ENCODE assay signal across 12 mouse cellular contexts in the genomic region with DNA sequence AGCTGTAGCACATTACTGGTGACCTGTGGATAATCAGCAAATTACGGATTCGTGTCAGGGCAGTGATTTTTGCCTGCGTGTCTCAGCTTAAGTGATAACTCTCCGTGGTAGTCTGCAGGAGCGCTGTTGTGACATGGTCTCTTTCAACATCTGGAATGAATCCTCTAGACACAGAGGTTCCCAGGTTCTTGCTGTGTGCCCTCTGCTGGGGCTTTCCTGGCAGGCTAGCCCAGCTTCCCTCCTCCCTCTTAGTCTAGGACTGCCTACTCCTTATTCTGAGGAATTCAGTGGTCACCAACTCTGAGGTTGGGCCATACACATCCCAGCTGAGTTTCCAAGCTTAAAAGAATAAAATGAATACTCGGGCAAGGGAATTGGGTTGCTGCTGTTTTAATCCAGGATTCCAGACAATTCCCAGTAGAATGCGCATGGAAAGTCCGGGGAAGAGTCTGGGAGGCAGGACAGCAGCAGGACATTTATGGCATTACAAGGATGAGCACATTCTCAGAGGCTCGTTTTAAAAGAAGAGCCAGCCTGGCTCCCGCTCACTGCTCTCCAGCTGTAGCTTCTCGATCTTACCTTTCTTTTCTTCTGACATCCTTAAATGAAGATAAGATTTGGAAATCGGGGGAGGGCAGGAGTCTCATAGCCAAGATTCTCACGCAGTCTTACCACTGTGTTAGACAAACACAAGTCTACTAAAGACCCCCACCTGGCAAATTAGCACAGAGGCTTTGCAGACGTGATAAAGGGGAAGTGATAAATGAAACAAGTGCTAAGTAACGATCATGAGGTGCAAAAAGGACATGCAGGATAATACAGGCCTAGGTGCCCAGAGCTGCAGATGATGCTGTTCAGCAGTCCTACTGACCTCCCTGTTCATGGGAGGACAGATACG.
DNase-seq lines count a peak whose midpoint lies in the region; ATAC-seq and TF ChIP-seq lines count a peak whose summit lies in the region.
"Had no signal": no experiment of that assay in that cellular context is flagged by ENCODE, and none has a peak within 500 bp of the region (broad histone marks: within the 10 kb centered on the region; RNA-seq: fewer than 3 reads in every experiment).

No protein-coding gene starts in this region.

- peak; percentile 16; the same call in 1 of the 2 replicates for TF ChIP-seq CTCF in midbrain, postnatal 0 days (IDR thresholded peaks at IDR 0.05)

- H3K4me3 ChIP-seq in hindbrain, embryonic 14.5 days (replicated peaks; ENCODE audit: low read length), result no peak overlapping the region
- no peak overlapping the region for H3K4me3 ChIP-seq in hindbrain, embryonic 10.5 days
- no peak overlapping the region for H3K4me3 ChIP-seq in heart, embryonic 14.5 days (ENCODE audit: control insufficient read depth in 1 of 2, insufficient read depth in 1 of 2, low read depth in 1 of 2, low read length in 2 of 2)
- no peak overlapping the region for H3K4me3 ChIP-seq in midbrain, postnatal 0 days (ENCODE audit: low read depth, low read length)
- H3K4me3 ChIP-seq: liver, embryonic 12.5 days had no signal

- DNase-seq in hindbrain, embryonic 14.5 days (ENCODE audit: low spot score), result no peak
- no peak for DNase-seq in hindbrain, embryonic 10.5 days (ENCODE audit: low spot score)
- peak; percentile 43 for DNase-seq in NIH3T3 (ENCODE audit: low read depth)
- DNase-seq in midbrain, postnatal 0 days (ENCODE audit: low spot score), result no peak
- no peak for DNase-seq in frontal cortex, postnatal 36 days (ENCODE audit: low spot score in 2 of 2)
- DNase-seq: adrenal gland, adult 2 months; cerebellum, adult 11 months; gastrocnemius, postnatal 10 days; kidney, adult 8-10 months had no signal

- H3K9ac ChIP-seq in hindbrain, embryonic 14.5 days, result no peak overlapping the region
- peak overlapping the region; percentile 35; the same call in 1 of the 2 replicates for H3K9ac ChIP-seq in heart, embryonic 14.5 days (ENCODE audit: low read length)
- 0 out of 2 replicates have a peak overlapping the region, but pooled peaks have one; percentile 33 for H3K9ac ChIP-seq in midbrain, postnatal 0 days (replicated peaks; ENCODE audit: low read length, poor library complexity, severe bottlenecking)
- H3K9ac ChIP-seq: liver, embryonic 12.5 days had no signal

- WGBS in hindbrain, embryonic 14.5 days, result 72% methylated on average over 16 of the region's 16 CpGs
- WGBS in hindbrain, embryonic 10.5 days, result 69% methylated on average over 16 of the region's 16 CpGs
- 45% methylated on average over 16 of the region's 16 CpGs for WGBS in heart, embryonic 14.5 days
- 64% methylated on average over 16 of the region's 16 CpGs for WGBS in midbrain, postnatal 0 days

- H3K9me3 ChIP-seq in hindbrain, embryonic 14.5 days (ENCODE audit: control insufficient read depth, low read length), result no peaks in the 10 kb centered on the region
- no peaks in the 10 kb centered on the region for H3K9me3 ChIP-seq in hindbrain, embryonic 10.5 days
- no peaks in the 10 kb centered on the region for H3K9me3 ChIP-seq in heart, embryonic 14.5 days (ENCODE audit: control insufficient read depth, low read length)
- H3K9me3 ChIP-seq in midbrain, postnatal 0 days (ENCODE audit: low read length), result no peaks in the 10 kb centered on the region
- H3K9me3 ChIP-seq: liver, embryonic 12.5 days had no signal

- H3K4me2 ChIP-seq in hindbrain, embryonic 14.5 days (replicated peaks), result no peak overlapping the region
- H3K4me2 ChIP-seq in heart, embryonic 14.5 days (ENCODE audit: low read length), result no peak overlapping the region
- H3K4me2 ChIP-seq in midbrain, postnatal 0 days (ENCODE audit: low read depth, low read length, poor library complexity, severe bottlenecking), result no peak overlapping the region
- H3K4me2 ChIP-seq: liver, embryonic 12.5 days had no signal

- H3K27ac ChIP-seq in hindbrain, embryonic 14.5 days, result no peak overlapping the region
- no peak overlapping the region for H3K27ac ChIP-seq in hindbrain, embryonic 10.5 days
- H3K27ac ChIP-seq in heart, embryonic 14.5 days (replicated peaks in 1 of 2; ENCODE audit: control insufficient read depth in 1 of 2, insufficient read depth in 1 of 2, low read depth in 2 of 2, low read length in 2 of 2), result peak overlapping the region in 1 of 2 experiments; percentile 12; a peak in 1 of 4 replicates
- H3K27ac ChIP-seq in midbrain, postnatal 0 days (ENCODE audit: low read depth, low read length), result no peak overlapping the region
- H3K27ac ChIP-seq: liver, embryonic 12.5 days had no signal

- ATAC-seq in hindbrain, embryonic 14.5 days (ENCODE audit: low FRiP score), result 0 out of 2 replicates have a peak, but pooled peaks have one; percentile 26
- ATAC-seq in heart, embryonic 14.5 days (ENCODE audit: insufficient number of reproducible peaks, insufficient read depth, low FRiP score, low read depth), result no peak
- ATAC-seq in midbrain, postnatal 0 days (ENCODE audit: low FRiP score), result no peak
- no peak for ATAC-seq in megakaryocyte-erythroid progenitor cell, adult 5-6 weeks (replicated peaks; ENCODE audit: low FRiP score, low TSS enrichment, poor library complexity, severe bottlenecking)
- ATAC-seq: liver, embryonic 12.5 days had no signal

- H3K27me3 ChIP-seq in hindbrain, embryonic 14.5 days (ENCODE audit: control insufficient read depth, insufficient read depth, low read length), result no peaks in the 10 kb centered on the region
- H3K27me3 ChIP-seq in hindbrain, embryonic 10.5 days (ENCODE audit: insufficient read depth, poor library complexity, severe bottlenecking), result no peaks in the 10 kb centered on the region
- no peaks in the 10 kb centered on the region for H3K27me3 ChIP-seq in heart, embryonic 14.5 days (ENCODE audit: control insufficient read depth, insufficient read depth, low read length)
- H3K27me3 ChIP-seq in midbrain, postnatal 0 days (ENCODE audit: insufficient read depth, low read length), result no peaks in the 10 kb centered on the region
- H3K27me3 ChIP-seq: liver, embryonic 12.5 days had no signal

- H3K36me3 ChIP-seq in hindbrain, embryonic 14.5 days (replicated peaks; ENCODE audit: control insufficient read depth, insufficient read depth), result no peaks in the 10 kb centered on the region
- peaks cover 23% of the 10 kb centered on the region; the same call in 1 of the 2 replicates for H3K36me3 ChIP-seq in hindbrain, embryonic 10.5 days
- peaks cover 14% of the 10 kb centered on the region for H3K36me3 ChIP-seq in heart, embryonic 14.5 days (ENCODE audit: control insufficient read depth, insufficient read depth, low read length)
- H3K36me3 ChIP-seq in midbrain, postnatal 0 days (ENCODE audit: insufficient read depth, low read length), result no peaks in the 10 kb centered on the region

- no peaks in the 10 kb centered on the region; the same call in 1 of the 2 replicates for H3K4me1 ChIP-seq in hindbrain, embryonic 14.5 days (replicated peaks; ENCODE audit: control insufficient read depth, insufficient read depth, low read length)
- H3K4me1 ChIP-seq in hindbrain, embryonic 10.5 days (replicated peaks), result peaks cover 13% of the 10 kb centered on the region; the same call in 1 of the 2 replicates
- H3K4me1 ChIP-seq in heart, embryonic 14.5 days (ENCODE audit: control insufficient read depth in 2 of 2, insufficient read depth in 2 of 2, low read length in 2 of 2), result peaks cover 36 to 72% of the 10 kb centered on the region in 2 experiments
- H3K4me1 ChIP-seq in midbrain, postnatal 0 days (ENCODE audit: insufficient read depth, low read length), result no peaks in the 10 kb centered on the region
